Mouse (Mus musculus) myocyte (in vitro differentiated cells): ENCODE measurements around the gene Trpm3. TPM values are rescaled to one million over a fixed set of nuclear protein-coding genes. Genes with fewer than 3 reads are reported as not detected.
"Not testable (repeated sequence)": the region's sequence is repeated elsewhere in the genome, so short reads cannot be mapped to it uniquely, and the experiment has no call there.

Experiments used
- H3K27me3 ChIP-seq: one replicate; pipeline ENCODE4 v1.6.1; 2011; ENCODE audit not compliant: control insufficient read depth, insufficient read depth, insufficient read length
- H3K36me3 ChIP-seq: one replicate; pipeline ENCODE4 v1.6.1; 2011; ENCODE audit not compliant: control insufficient read depth, insufficient read depth
- H3K4me2 ChIP-seq: one replicate; pipeline ENCODE4 v1.6.1; 2011; ENCODE audit warnings: low read depth, control low read depth
- H3K4me3 ChIP-seq: one replicate; pipeline ENCODE4 v1.5.1; 2011; ENCODE audit warnings: mild to moderate bottlenecking, control low read depth, moderate library complexity
- H3K79me2 ChIP-seq: one replicate; pipeline ENCODE4 v1.6.1; 2011; ENCODE audit not compliant: control insufficient read depth, insufficient read depth
- H3ac ChIP-seq: one replicate; pipeline ENCODE4 v1.6.1; 2011; ENCODE audit not compliant: control insufficient read depth, insufficient read length
- CEBPB ChIP-seq: IDR thresholded peaks from 2 replicates; pipeline ENCODE4 v1.6.1; 2011; ENCODE audit warnings: mild to moderate bottlenecking, moderate library complexity; ENCODE audit not compliant: poor library complexity, insufficient read depth, severe bottlenecking
- E2F4 ChIP-seq: IDR thresholded peaks from one replicate; pipeline ENCODE4 v1.6.1; 2011; ENCODE audit warnings: mild to moderate bottlenecking, control low read depth, moderate library complexity; ENCODE audit not compliant: insufficient read depth
- MAX ChIP-seq: IDR thresholded peaks from one replicate; pipeline ENCODE4 v1.6.1; 2011; ENCODE audit warnings: low read depth, mild to moderate bottlenecking, control low read depth
- MYOD1 ChIP-seq, 3 experiments: IDR thresholded peaks; one replicate each; pipeline ENCODE4 v1.6.1; 2011; ENCODE audit warnings: control low read depth in 2 of 3, low read depth in 2 of 3, mild to moderate bottlenecking in 2 of 3, moderate library complexity in 1 of 3; ENCODE audit not compliant: insufficient read length in 2 of 3, control insufficient read depth in 1 of 3
- MYOG ChIP-seq, 3 experiments: IDR thresholded peaks; one replicate each; pipeline ENCODE4 v1.6.1; 2011; ENCODE audit warnings: control low read depth in 2 of 3, low read depth in 2 of 3, mild to moderate bottlenecking in 2 of 3; ENCODE audit not compliant: insufficient read length in 2 of 3, control insufficient read depth in 1 of 3, insufficient read depth in 1 of 3
- POLR2A ChIP-seq: IDR thresholded peaks from one replicate; pipeline ENCODE4 v1.6.1; 2011; ENCODE audit warnings: low read depth, mild to moderate bottlenecking, control low read depth, moderate library complexity; ENCODE audit not compliant: insufficient read length
- POLR2AphosphoS2 ChIP-seq: IDR thresholded peaks from one replicate; pipeline ENCODE4 v1.6.1; 2011; ENCODE audit warnings: low read depth, control low read depth; ENCODE audit not compliant: insufficient read length
- REST ChIP-seq: IDR thresholded peaks from one replicate; pipeline ENCODE4 v1.6.1; 2011; ENCODE audit warnings: mild to moderate bottlenecking, control low read depth, moderate library complexity; ENCODE audit not compliant: insufficient read depth, insufficient read length
- SRF ChIP-seq: IDR thresholded peaks from one replicate; pipeline ENCODE4 v1.6.1; 2011; ENCODE audit warnings: low read depth; ENCODE audit not compliant: control insufficient read depth, insufficient read length
- TCF12 ChIP-seq: IDR thresholded peaks from one replicate; pipeline ENCODE4 v1.6.1; 2011; ENCODE audit warnings: mild to moderate bottlenecking, control low read depth; ENCODE audit not compliant: poor library complexity, insufficient read depth, severe bottlenecking
- TCF3 ChIP-seq: IDR thresholded peaks from one replicate; pipeline ENCODE4 v1.6.1; 2011; ENCODE audit warnings: low read depth, control low read depth; ENCODE audit not compliant: insufficient read length
- USF1 ChIP-seq: IDR thresholded peaks from one replicate; pipeline ENCODE4 v1.6.1; 2011; ENCODE audit warnings: low read depth, mild to moderate bottlenecking, control low read depth, moderate library complexity
- polyA plus RNA-seq: library from polyadenylated mRNA; unstranded; fragments of >200 nt; fragmentation: generic; extraction: Trizol; gene quantifications from one replicate; pipeline ENCODE4 v1.2.1, GENCODE M21; 2012; ENCODE audit warnings: missing spikeins

The Trpm3 gene
- polyA plus RNA-seq, 1 experiment, result 0.05 TPM

DNA sequence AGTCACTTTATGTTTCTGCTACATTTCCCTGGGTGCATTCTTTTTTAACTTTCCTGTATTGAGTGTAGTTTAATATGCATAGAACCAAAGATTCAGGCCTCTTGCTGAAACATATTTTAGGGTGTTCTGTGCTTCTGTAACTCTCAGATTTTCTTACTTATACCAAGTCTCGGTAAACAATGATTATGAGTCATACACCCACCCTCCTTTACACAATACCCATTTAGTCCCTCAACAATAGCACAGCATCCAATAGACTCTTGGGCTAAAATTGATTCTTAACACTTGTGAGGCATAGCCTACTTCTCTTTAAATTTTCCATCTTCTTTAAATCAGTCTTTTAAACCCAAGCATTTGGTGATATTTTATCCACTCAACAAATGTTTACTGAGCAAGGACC lies 709.4 kb downstream of the Trpm3 start:
- H3K36me3 ChIP-seq, result no peaks in the 10 kb centered on the region
- TF ChIP-seq USF1 (no peak), TCF3 (no peak), REST (no peak), MAX (no peak), POLR2AphosphoS2 (no peak), SRF (no peak), E2F4 (no peak), MYOD1 (IDR thresholded peaks at IDR 0.05; ENCODE audit: control insufficient read depth in 1 of 3, insufficient read length in 2 of 3, low read depth in 2 of 3) (no peak)
- no peak overlapping the region for H3K4me3 ChIP-seq
- H3ac ChIP-seq, result no peak overlapping the region
- no peaks in the 10 kb centered on the region for H3K79me2 ChIP-seq
- no peaks in the 10 kb centered on the region for H3K27me3 ChIP-seq
- no peak overlapping the region for H3K4me2 ChIP-seq

DNA sequence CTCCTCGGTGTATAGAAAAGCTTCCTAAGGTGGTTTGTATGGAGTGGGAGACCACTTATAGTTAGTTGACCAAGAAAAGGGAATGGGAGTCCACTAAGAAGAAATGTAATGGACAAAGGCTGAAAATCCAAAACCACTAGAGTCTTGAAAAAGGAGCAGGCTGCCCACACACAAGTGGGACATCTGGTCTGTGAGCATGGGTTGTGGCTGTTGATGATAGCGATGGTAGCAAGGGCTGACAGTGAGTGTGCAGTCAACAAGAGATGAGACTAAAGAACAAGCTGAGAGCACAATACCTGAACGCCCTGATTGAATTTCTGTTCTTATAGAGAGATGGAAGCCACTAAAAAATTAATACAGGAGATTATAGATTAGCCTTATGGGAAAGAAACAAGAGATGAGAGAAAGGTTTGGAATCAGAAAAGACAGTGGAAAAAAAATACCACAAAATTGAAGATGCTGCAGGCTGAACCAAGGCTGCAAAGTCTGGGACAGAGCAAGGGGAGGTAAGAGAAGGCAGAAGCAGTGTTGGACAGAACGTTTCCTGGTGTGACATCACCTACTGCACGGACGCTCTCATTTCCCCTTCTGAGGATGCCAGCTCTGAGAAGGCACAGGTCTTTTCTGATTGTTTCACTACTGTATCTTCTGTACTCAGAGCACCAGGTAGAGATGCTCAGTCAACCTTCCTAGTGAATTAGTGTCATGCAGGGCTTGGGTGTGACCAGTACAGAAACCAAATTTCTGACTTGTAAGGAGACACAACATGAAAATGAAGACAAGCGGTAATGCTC lies 710.1 kb downstream of the Trpm3 start:
- Histone ChIP-seq H3K79me2 (no peaks in the 10 kb centered on the region), H3K36me3 (no peaks in the 10 kb centered on the region), H3K27me3 (no peaks in the 10 kb centered on the region), H3ac (no peak overlapping the region), H3K4me3 (no peak overlapping the region), H3K4me2 (no peak overlapping the region)
- TF ChIP-seq USF1 (no peak), POLR2AphosphoS2 (no peak)

DNA sequence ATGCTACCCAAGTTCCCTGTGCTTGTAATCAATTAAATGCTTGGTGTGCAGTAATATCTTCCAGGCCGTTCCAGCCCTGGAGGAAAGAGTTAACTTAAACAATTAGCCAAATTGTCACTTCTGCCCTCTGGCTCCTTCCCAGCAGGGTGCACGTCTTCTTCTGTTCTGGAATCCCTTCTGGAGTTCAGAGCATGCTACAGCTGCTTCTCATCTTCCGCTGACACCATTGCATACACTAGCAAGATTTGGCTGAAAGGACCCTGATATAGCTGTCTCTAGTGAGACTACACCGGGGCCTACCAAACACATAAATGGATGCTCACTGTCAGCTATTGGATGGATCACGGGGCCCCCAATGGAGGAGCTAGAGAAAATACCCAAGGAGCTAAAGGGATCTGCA lies 712.6 kb downstream of the Trpm3 start:
- not testable (repeated sequence) for H3ac ChIP-seq, H3K4me2 ChIP-seq, H3K36me3 ChIP-seq, H3K27me3 ChIP-seq, H3K79me2 ChIP-seq, H3K4me3 ChIP-seq

DNA sequence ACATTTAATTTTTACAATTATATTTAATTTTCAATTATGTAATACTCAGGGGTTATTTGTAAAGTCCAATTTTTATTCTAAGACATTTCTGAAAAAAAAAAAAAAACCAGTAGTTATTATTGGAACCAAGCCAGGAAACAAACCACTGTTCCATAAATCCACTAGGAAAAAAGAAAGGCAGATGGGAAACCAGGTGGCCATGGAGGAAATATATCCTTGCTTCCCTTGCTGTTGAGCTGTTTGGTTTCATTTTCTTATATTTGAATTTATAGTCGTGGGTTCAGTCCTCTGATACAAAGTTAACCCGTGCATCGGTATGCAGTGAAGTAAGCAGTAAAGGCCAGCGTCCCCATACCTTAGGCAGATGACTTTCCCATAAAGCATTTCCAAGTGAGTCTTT lies 720.8 kb downstream of the Trpm3 start:
- TF ChIP-seq MYOD1 (IDR thresholded peaks at IDR 0.05; ENCODE audit: control insufficient read depth in 1 of 3, insufficient read length in 2 of 3, low read depth in 2 of 3) (no peak), SRF (no peak), TCF12 (no peak), TCF3 (no peak), POLR2AphosphoS2 (no peak), POLR2A (no peak), CEBPB (no peak)
- H3K79me2 ChIP-seq, result no peaks in the 10 kb centered on the region

DNA sequence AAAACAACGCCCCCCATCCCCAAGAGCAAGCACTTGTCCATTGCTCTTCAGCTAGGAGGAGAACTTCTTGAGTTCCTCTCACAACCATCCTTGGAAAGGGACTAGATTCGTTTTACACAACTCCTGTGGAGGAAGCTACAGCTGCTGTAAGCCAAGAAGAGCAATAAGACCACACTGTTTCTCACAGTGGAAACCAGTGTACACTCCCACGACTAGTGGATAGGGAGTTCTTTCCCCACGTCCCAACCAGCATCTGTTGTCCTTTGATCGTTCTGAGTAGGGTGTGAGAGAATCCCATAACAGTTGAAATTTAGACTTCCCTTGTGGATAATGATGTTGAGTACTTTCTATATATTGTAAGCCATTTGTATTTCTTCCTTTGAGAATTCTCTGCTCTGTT lies 728.6 kb downstream of the Trpm3 start:
- Histone ChIP-seq H3K4me2 (no peak overlapping the region), H3K27me3 (no peaks in the 10 kb centered on the region), H3K79me2 (no peaks in the 10 kb centered on the region), H3ac (no peak overlapping the region), H3K36me3 (no peaks in the 10 kb centered on the region), H3K4me3 (no peak overlapping the region)
- TF ChIP-seq TCF3, result no peak
- TF ChIP-seq SRF, result no peak
- TF ChIP-seq POLR2A, result no peak
- TF ChIP-seq POLR2AphosphoS2, result no peak
- TF ChIP-seq CEBPB, result no peak
- no peak for TF ChIP-seq MYOD1 (IDR thresholded peaks at IDR 0.05; ENCODE audit: control insufficient read depth in 1 of 3, insufficient read length in 2 of 3, low read depth in 2 of 3)
- TF ChIP-seq TCF12, result no peak
- no peak for TF ChIP-seq MYOG (IDR thresholded peaks at IDR 0.05; ENCODE audit: control insufficient read depth in 1 of 3, insufficient read depth in 1 of 3, insufficient read length in 2 of 3, low read depth in 2 of 3)
- no peak for TF ChIP-seq MAX
- TF ChIP-seq USF1, result no peak

More for the DNA sequence above, 720.8 kb downstream of the Trpm3 start:
- Histone ChIP-seq H3K4me2 (no peak overlapping the region), H3ac (no peak overlapping the region), H3K4me3 (no peak overlapping the region), H3K36me3 (no peaks in the 10 kb centered on the region), H3K27me3 (no peaks in the 10 kb centered on the region)

DNA sequence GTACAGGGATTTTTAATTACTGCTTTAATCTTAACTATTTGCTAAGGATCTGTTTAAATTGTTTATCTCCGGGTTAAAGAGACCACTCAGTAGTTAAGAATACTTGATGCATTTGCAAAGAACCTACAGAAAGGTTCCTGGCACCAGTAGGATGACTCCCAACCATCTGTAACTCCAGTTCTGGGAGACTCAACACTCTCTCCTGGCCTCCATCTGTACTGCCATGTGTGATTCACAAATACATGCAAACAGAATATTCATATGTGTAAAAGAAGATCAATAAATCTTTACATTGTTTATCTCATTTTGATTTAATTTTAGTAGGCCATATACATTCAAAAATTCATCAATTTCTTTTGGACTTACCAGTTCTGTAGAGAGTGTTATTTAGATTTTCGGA lies 731.0 kb downstream of the Trpm3 start:
- H3K4me2 ChIP-seq, result no peak overlapping the region
- TF ChIP-seq REST, result no peak
- TF ChIP-seq SRF, result no peak
- no peak for TF ChIP-seq MYOD1 (IDR thresholded peaks at IDR 0.05; ENCODE audit: control insufficient read depth in 1 of 3, insufficient read length in 2 of 3, low read depth in 2 of 3)
- no peak for TF ChIP-seq MAX
- TF ChIP-seq USF1, result no peak
- no peak for TF ChIP-seq POLR2AphosphoS2
- no peak for TF ChIP-seq POLR2A
- no peak for TF ChIP-seq TCF12
- TF ChIP-seq E2F4, result no peak
- no peak for TF ChIP-seq MYOG (IDR thresholded peaks at IDR 0.05; ENCODE audit: control insufficient read depth in 1 of 3, insufficient read depth in 1 of 3, insufficient read length in 2 of 3, low read depth in 2 of 3)
- no peak for TF ChIP-seq TCF3
- TF ChIP-seq CEBPB, result no peak

More for the DNA sequence above, 731.0 kb downstream of the Trpm3 start:
- H3K27me3 ChIP-seq, result no peaks in the 10 kb centered on the region
- no peak overlapping the region for H3K4me3 ChIP-seq
- H3K36me3 ChIP-seq, result no peaks in the 10 kb centered on the region
- no peaks in the 10 kb centered on the region for H3K79me2 ChIP-seq
- no peak overlapping the region for H3ac ChIP-seq
